Mouse (Mus musculus) cerebellum, adult 2 months (tissue): ENCODE measurements around the gene Ppfibp2. TPM values are rescaled to one million over a fixed set of nuclear protein-coding genes. Genes with fewer than 3 reads are reported as not detected.

Experiments used
- DNase-seq, 2 experiments: peaks; one replicate each; pipeline ENCODE4 v3.0.0; 2021
- H3K27ac ChIP-seq: fragments of 200-500 bp; 2 replicates; pipeline ENCODE4 v1.5.1; 2012; ENCODE audit warnings: low read length, control low read depth, inconsistent platforms; ENCODE audit not compliant: insufficient read depth
- H3K27me3 ChIP-seq: fragments of 200-500 bp; 2 replicates; pipeline ENCODE4 v1.6.1; 2012; ENCODE audit warnings: inconsistent platforms, mild to moderate bottlenecking, low read length, moderate library complexity; ENCODE audit not compliant: control insufficient read depth, insufficient read depth
- H3K4me1 ChIP-seq: fragments of 200-500 bp; 2 replicates; pipeline ENCODE4 v1.6.1; 2011; ENCODE audit warnings: low read length; ENCODE audit not compliant: control insufficient read depth, insufficient read depth
- H3K4me3 ChIP-seq: fragments of 200-500 bp; replicated peaks from 2 replicates; pipeline ENCODE3; 2011; ENCODE audit warnings: mild to moderate bottlenecking, low read depth, low read length, control low read depth; ENCODE audit not compliant: insufficient read depth
- CTCF ChIP-seq: fragments of 200-500 bp; IDR thresholded peaks from 2 replicates; pipeline ENCODE4 v1.5.1; 2011; ENCODE audit warnings: low read depth, mild to moderate bottlenecking, control low read depth, low read length, moderate library complexity, borderline replicate concordance; ENCODE audit not compliant: insufficient read depth
- POLR2A ChIP-seq: fragments of 200-500 bp; IDR thresholded peaks from 2 replicates; pipeline ENCODE4 v1.6.1; 2011; ENCODE audit warnings: low read length, control low read depth, borderline replicate concordance; ENCODE audit not compliant: insufficient read depth
- WGBS: fragments of 180-500 bp; shearing (Covaris S2); methylation state at CpG from one replicate; pipeline ENCODE4 v1.1.7; 2018; 5-methylcytosine and 5-hydroxymethylcytosine counted together
- polyA plus RNA-seq: library from polyadenylated mRNA; depleted of rRNA; stranded (reverse); fragments of >200 nt; gene quantifications from 2 replicates; pipeline ENCODE4 v1.2.3, GENCODE M21; 2012

The Ppfibp2 gene
- polyA plus RNA-seq, 1 experiment = 12.5 TPM

DNA sequence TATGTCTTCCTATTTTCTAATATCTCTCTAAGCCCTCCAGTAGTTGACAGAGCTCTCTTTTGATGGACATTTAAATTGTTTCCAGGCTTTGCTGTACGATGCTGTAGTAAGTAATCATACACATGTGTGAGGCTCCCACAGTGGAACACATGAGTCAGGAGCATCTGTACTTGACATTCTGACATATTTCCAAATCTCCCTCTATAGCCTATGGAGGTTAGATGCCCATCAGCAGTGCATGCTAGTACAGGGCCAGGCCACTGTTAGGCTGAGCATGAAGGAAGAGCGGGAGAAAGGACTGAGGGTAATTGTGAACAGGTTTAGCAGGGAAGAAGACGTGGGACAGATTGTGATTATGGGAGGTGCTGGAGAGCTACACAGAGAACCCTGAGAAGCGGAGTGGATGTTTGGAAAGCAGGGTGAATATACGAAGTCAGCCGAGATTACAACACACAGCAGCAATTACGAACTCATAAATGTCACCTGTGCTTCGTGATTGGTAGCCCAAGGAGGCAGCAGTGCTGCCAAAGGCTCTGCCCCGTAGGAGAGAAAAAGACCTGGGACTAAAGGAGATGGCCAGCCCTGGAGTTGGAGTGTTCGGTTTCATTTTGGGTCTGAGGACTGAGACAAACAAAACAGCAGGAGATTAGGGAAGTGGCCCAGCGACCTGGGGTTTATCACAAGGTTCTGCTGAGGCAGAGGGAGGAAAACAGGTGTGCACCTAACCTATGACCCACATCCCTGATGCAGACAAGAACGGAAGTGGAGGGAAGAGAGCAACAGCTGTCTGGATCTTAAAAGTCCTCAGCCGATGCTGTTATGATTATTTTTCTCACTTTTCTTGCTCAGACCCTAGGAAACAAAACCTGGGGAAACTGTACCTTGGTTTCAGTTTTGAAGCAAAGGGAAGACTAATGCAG lies 107.7 kb downstream of the Ppfibp2 start:
- H3K4me1 ChIP-seq = no peaks in the 10 kb centered on the region
- H3K27ac ChIP-seq = no peak overlapping the region
- DNase-seq = no peak
- no peak overlapping the region for H3K4me3 ChIP-seq
- 71% methylated on average over 13 of the region's 13 CpGs for WGBS
- no peaks in the 10 kb centered on the region for H3K27me3 ChIP-seq
- no peak for TF ChIP-seq POLR2A
- TF ChIP-seq CTCF = no peak

DNA sequence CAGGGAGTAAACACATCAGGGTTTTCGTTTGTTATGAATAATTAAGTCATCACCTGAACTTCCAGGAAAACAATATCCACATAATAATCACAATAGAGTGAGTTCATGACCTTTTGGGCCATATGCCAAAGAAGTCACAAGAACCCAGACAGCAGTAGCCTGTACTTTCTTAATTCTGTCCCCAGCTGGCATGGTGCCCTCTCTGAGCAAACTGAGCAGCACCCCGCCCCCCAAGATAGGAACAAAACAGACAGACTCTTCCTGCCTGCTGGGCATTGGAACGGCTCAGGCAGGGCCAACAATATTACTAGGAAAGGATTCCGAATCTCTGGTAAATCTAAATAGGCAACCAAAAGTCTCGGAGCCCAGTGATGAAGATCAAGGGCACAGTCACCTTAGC lies 110.9 kb downstream of the Ppfibp2 start:
- no peak for TF ChIP-seq POLR2A
- TF ChIP-seq CTCF = no peak
- H3K27me3 ChIP-seq = no peaks in the 10 kb centered on the region
- WGBS = 26% methylated on average over 5 of the region's 5 CpGs

DNA sequence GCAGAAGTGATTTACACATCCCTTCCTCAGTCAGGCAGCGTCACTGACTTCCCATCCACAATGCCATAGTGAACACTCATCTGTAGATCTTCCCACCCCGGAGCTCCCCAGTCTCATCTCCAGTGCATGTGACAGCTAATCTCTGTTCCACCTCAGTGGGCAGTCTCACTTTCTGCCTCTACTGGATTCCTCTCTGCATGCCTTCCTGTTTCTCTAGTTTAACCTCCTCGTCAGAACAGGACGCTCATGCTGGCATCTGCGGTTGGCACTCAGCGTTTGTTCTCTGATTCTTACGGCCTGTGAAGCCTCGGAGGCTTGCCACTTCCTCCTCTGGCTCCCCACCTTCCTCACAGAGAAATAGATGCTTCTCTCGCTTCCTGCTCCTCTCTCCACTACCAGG lies 112.6 kb downstream of the Ppfibp2 start:
- TF ChIP-seq CTCF = no peak
- TF ChIP-seq POLR2A = no peak
- Histone ChIP-seq H3K4me3 (no peak overlapping the region), H3K27ac (no peak overlapping the region), H3K27me3 (no peaks in the 10 kb centered on the region), H3K4me1 (0 out of 2 replicates have a peak, but pooled peaks cover 3% of the 10 kb centered on the region)
- 24% methylated on average over 9 of the region's 9 CpGs for WGBS
- DNase-seq = no peak

More for the DNA sequence above, 110.9 kb downstream of the Ppfibp2 start:
- H3K27ac ChIP-seq = no peak overlapping the region
- 0 out of 2 replicates have a peak, but pooled peaks cover 3% of the 10 kb centered on the region for H3K4me1 ChIP-seq
- no peak overlapping the region for H3K4me3 ChIP-seq
- no peak for DNase-seq

DNA sequence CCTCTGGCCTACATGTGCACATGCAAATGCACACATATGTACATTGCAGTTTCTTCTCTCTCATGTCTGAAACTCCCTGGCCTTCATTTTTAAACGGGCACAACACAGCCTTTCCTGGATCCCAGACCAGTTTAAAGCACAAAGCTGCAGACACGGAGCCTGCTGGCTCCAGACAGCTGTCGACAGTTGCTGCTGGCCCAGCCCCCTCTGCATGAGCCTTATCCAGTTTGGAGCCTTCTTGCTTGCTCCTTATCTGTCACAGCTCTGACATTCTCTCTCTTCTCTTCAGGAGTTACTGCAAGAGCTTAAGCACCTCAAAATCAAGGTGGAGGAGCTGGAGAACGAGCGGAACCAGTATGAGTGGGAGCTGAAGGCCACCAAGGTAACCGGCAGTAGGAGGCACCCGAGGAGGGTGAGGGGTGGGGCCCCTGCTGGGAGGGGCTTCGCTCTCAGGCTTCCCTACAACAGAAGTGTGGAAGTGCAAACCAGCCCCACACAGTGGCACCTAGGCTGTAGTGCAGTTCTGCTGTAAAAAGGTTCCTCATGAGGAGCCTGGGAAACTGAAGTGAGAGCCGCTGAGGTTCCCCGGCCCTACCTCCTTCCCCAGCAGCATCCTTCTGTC lies 113.6 kb downstream of the Ppfibp2 start:
- H3K27me3 ChIP-seq = no peaks in the 10 kb centered on the region
- no peak overlapping the region for H3K27ac ChIP-seq
- no peak overlapping the region for H3K4me3 ChIP-seq
- WGBS = 12% methylated on average over 10 of the region's 10 CpGs
- 0 out of 2 replicates have a peak, but pooled peaks have one; percentile 17 for TF ChIP-seq CTCF
- TF ChIP-seq POLR2A = no peak
- 0 out of 2 replicates have a peak, but pooled peaks cover 3% of the 10 kb centered on the region for H3K4me1 ChIP-seq
- peak; percentile 6 to 12 for DNase-seq

DNA sequence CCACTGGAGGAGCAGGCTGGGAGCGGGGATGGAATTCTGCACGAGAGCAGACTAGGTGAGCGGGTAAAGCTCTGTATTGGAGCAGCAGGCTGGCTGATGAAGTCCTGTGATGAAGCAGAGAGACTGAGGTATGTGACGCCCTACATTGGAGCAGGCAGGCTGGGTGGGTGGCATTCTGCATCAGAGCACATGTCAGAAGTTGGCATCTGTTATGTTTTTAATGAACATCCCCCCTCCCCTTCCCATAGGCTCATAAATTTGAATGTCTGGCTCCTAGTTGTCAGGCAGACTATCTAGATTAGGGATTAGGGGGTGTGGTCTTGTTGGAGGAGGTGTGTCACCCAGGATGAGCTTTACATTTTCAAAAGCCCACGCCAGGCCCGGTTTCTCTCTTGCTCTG lies 117.7 kb downstream of the Ppfibp2 start:
- no peak for TF ChIP-seq POLR2A
- no peak for TF ChIP-seq CTCF
- Histone ChIP-seq H3K27ac (no peak overlapping the region), H3K4me3 (no peak overlapping the region), H3K27me3 (no peaks in the 10 kb centered on the region), H3K4me1 (peaks cover 3% of the 10 kb centered on the region; the same call in 1 of the 2 replicates)
- WGBS = 38% methylated on average over 6 of the region's 6 CpGs
- DNase-seq = no peak

- no peaks in the 10 kb centered on the region for H3K27me3 ChIP-seq
- no peak for DNase-seq
- no peaks in the 10 kb centered on the region; the same call in 1 of the 2 replicates for H3K4me1 ChIP-seq
- no peak overlapping the region for H3K27ac ChIP-seq
- no peak overlapping the region for H3K4me3 ChIP-seq
- TF ChIP-seq POLR2A (no peak), CTCF (no peak)
- 78% methylated on average over 5 of the region's 5 CpGs for WGBS
These were observed 119.1 kb downstream of the Ppfibp2 start for GRCm38 (mm10) chr7:107714067-107714466.

DNA sequence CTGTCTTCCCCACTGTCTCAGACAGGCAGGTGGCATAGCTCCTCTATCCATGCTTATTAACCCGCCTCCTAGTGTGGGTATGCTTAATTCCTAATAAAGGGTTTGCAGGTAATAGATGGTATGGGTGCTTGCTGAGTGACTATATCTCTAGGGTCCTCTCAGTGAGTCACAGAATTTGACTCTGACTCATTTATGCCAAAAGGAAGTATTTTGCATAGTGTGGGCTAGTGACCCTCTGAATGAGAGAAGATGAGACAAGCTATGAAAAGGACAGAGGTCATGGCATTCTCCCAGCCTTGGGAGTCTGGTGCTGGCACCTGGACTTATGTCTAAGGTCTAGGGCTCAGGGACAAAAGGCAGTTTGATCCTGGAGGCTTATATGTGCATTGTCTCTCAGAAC lies 125.8 kb downstream of the Ppfibp2 start:
- DNase-seq = no peak
- Histone ChIP-seq H3K27ac (no peak overlapping the region), H3K27me3 (no peaks in the 10 kb centered on the region), H3K4me3 (no peak overlapping the region), H3K4me1 (no peaks in the 10 kb centered on the region)
- TF ChIP-seq CTCF = no peak
- TF ChIP-seq POLR2A = no peak
- 93% methylated on average over 1 of the region's 1 CpGs for WGBS

DNA sequence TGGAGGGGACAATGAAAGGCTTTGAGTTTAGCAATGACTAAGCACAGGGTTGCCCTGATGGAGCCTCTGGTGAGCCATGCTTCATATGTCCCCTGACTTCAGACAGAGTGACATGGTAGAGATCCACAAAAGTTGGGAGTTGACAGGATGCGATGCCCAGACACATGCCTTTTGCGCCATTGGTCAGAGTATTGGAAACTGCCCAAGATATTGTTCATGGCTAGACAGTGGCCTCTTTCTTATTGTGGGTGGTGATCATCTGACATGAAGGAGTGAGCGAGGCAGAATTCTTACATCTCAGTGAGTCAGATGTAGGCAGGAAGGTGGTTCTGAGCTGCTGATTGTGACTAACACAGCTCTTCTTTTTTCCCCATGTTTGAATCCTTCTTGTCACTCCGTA lies 127.5 kb downstream of the Ppfibp2 start:
- no peak overlapping the region for H3K27ac ChIP-seq
- H3K27me3 ChIP-seq = no peaks in the 10 kb centered on the region
- H3K4me3 ChIP-seq = no peak overlapping the region
- no peak for TF ChIP-seq POLR2A
- no peak for TF ChIP-seq CTCF
- H3K4me1 ChIP-seq = no peaks in the 10 kb centered on the region
- WGBS = 84% methylated on average over 4 of the region's 4 CpGs
- DNase-seq = no peak
